Mouse (Mus musculus) liver, embryonic 15.5 days (tissue): ENCODE data around the gene Vezf1. TPM values are rescaled to one million over a fixed set of nuclear protein-coding genes. Genes with fewer than 3 reads are reported as not detected.

Experiments
- ATAC-seq: fragments of 200-750 bp; cut with Nextera tagmentation; 2 replicates; pipeline ENCODE4 v1.8.0; 2017; ENCODE audit warnings: moderate number of reproducible peaks, mild to moderate bottlenecking, moderate library complexity; ENCODE audit not compliant: insufficient read depth
- H3K27ac ChIP-seq: fragments of 300-500 bp; sonication (generic); replicated peaks from 2 replicates; pipeline ENCODE4 v1.5.1; 2015; ENCODE audit warnings: mild to moderate bottlenecking, inconsistent platforms
- H3K27me3 ChIP-seq: fragments of 300-500 bp; sonication (generic); 2 replicates; pipeline ENCODE4 v1.6.1; 2015; ENCODE audit warnings: mild to moderate bottlenecking, inconsistent platforms
- H3K36me3 ChIP-seq: fragments of 300-500 bp; sonication (generic); replicated peaks from 2 replicates; pipeline ENCODE4 v1.6.1; 2015; ENCODE audit warnings: moderate library complexity, mild to moderate bottlenecking, inconsistent platforms
- H3K4me1 ChIP-seq: fragments of 300-500 bp; sonication (generic); replicated peaks from 2 replicates; pipeline ENCODE4 v1.6.1; 2015; ENCODE audit warnings: inconsistent platforms
- H3K4me2 ChIP-seq: fragments of 300-500 bp; sonication (generic); 2 replicates; pipeline ENCODE4 v1.6.1; 2015; ENCODE audit warnings: moderate library complexity, mild to moderate bottlenecking, inconsistent platforms
- H3K4me3 ChIP-seq: fragments of 300-500 bp; sonication (generic); replicated peaks from 2 replicates; pipeline ENCODE4 v1.5.1; 2015; ENCODE audit warnings: mild to moderate bottlenecking, inconsistent platforms
- H3K9ac ChIP-seq: fragments of 300-500 bp; sonication (generic); 2 replicates; pipeline ENCODE4 v1.6.1; 2015; ENCODE audit warnings: moderate library complexity, mild to moderate bottlenecking, inconsistent platforms
- H3K9me3 ChIP-seq: fragments of 300-500 bp; sonication (generic); replicated peaks from 2 replicates; pipeline ENCODE4 v1.6.1; 2016; ENCODE audit warnings: inconsistent platforms
- WGBS: fragments of 180-500 bp; shearing (Covaris S2); methylation state at CpG from one replicate; pipeline ENCODE4 v1.1.7; 2015; ENCODE audit warnings: mixed read lengths; ENCODE audit not compliant: insufficient replicate concordance; 5-methylcytosine and 5-hydroxymethylcytosine counted together
- polyA plus RNA-seq: library from polyadenylated mRNA; unstranded; fragments of >200 nt; fragmentation: Nextera tagmentation; extraction: Ambion mirVana; gene quantifications from 2 replicates; pipeline ENCODE4 v1.2.1, GENCODE M21; 2015

Gene Vezf1
- polyA plus RNA-seq, 1 experiment from 2014 or later: 8.3 TPM

DNA sequence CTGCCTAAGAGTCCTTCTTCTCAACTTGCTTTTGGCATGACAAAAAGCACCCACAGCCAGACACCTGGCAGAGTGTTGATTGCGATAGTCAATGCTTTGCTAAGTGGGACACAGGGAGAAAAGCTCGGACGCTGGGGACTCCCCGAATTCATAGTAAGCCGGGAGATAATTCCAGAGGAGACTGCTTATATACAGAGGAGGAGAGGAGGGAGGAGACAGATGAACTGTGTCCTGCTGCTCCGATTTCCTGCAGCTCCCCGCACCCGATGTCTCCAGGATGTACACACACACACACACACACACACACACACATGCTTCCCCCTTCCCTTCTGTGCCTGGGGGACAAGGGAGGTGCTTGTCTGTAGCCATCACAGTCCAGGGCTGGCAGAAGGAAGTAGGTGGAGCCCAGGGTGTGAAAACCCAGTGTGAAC, 46.8 kb downstream of the Vezf1 start:
- no peak for ATAC-seq
- WGBS: 14% methylated on average over 8 of the region's 8 CpGs
- Histone ChIP-seq H3K27ac (no peak overlapping the region), H3K9me3 (no peaks in the 10 kb centered on the region), H3K36me3 (no peaks in the 10 kb centered on the region), H3K4me3 (no peak overlapping the region), H3K4me2 (no peak overlapping the region), H3K9ac (no peak overlapping the region), H3K4me1 (peaks cover 17% of the 10 kb centered on the region; the same call in 1 of the 2 replicates), H3K27me3 (peaks cover 13% of the 10 kb centered on the region)

DNA sequence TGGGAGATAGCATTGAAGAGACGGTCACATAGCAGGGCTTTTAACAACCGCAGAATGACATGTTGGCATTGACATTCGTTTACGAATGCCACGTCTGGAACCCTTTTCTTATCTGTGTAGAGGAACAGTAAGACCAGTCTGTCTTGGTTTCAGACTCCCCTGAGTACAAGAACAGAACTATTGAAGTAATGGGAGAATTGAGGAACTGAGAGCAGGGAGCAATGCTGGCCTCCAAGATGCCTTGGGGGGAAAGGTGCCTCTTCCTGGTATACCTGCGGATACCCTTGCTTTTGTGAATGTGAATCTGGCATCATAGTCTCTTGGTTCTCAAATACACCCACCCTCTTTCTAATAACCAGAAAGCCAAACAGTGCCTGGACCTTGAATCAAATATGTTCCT, 48.5 kb downstream of the Vezf1 start:
- peaks cover 17% of the 10 kb centered on the region; the same call in 1 of the 2 replicates for H3K4me1 ChIP-seq
- no peak overlapping the region for H3K27ac ChIP-seq
- no peak overlapping the region for H3K4me3 ChIP-seq
- ATAC-seq: no peak
- H3K9me3 ChIP-seq: no peaks in the 10 kb centered on the region
- H3K4me2 ChIP-seq: no peak overlapping the region
- no peak overlapping the region for H3K9ac ChIP-seq
- H3K27me3 ChIP-seq: peaks cover 13% of the 10 kb centered on the region
- WGBS: 43% methylated on average over 6 of the region's 6 CpGs
- H3K36me3 ChIP-seq: no peaks in the 10 kb centered on the region

DNA sequence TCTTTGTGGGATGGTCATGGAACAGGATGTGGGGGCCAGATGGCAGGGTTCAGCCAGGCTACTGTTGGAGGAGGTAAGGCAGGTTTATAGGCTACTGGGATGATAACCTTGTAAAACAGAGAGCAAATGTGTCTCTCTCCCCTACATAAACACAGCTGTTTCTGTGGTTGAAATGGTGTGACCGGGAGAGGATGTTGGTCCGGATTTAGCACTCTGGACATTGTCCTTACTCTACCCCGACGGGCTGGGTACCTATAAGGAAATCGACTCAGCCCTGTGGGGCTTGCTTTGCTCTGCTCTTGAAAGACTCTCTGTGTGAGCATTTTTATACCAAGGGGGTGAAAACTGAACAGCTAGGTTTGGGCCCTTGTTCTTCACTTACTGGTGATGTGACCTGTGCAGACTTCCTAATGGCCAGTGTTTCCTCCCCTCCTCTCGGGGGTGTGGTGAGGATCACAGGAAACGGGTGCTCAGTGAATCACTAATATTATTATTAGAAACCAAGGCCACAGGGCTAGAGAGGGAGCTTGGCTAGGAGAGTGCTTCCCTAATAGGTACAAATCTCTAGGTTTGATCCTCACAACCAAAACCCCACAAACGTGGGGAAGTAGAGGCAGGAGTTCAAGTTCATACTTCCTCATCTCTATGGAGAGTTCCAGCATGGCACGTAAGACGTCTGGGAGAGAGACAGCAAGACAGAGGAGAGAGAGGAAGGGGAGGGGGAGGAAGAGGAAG, 49.4 kb downstream of the Vezf1 start:
- Histone ChIP-seq H3K4me3 (no peak overlapping the region), H3K4me2 (no peak overlapping the region), H3K4me1 (peaks cover 17% of the 10 kb centered on the region; the same call in 1 of the 2 replicates), H3K27ac (no peak overlapping the region), H3K9me3 (no peaks in the 10 kb centered on the region), H3K36me3 (no peaks in the 10 kb centered on the region), H3K9ac (no peak overlapping the region), H3K27me3 (peaks cover 13% of the 10 kb centered on the region)
- no peak for ATAC-seq
- 23% methylated on average over 10 of the region's 10 CpGs for whole genome bisulfite sequencing

DNA sequence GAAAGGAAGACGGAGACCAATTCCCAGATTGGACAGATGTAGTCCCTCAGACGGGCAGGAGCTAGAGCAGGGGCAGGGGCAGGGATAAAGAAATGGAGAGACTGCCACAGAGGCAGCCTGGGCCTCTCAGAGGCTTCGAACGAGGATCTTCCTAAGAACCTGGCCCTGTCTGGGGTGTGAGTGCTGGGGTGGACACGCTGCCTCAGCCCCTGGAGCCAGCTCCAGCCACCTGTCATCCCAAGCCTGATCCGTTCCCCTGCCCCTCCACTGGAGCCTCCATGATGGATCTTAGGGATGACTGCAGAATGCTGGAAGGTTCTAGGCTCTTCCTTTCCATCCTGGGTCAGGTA, 50.0 kb downstream of the Vezf1 start:
- 45% methylated on average over 6 of the region's 6 CpGs for WGBS
- ATAC-seq: no peak
- H3K27ac ChIP-seq: no peak overlapping the region
- no peaks in the 10 kb centered on the region for H3K9me3 ChIP-seq
- H3K4me3 ChIP-seq: no peak overlapping the region
- H3K27me3 ChIP-seq: peaks cover 13% of the 10 kb centered on the region
- H3K36me3 ChIP-seq: no peaks in the 10 kb centered on the region
- no peak overlapping the region for H3K4me2 ChIP-seq
- no peak overlapping the region for H3K9ac ChIP-seq
- peaks cover 17% of the 10 kb centered on the region; the same call in 1 of the 2 replicates for H3K4me1 ChIP-seq

DNA sequence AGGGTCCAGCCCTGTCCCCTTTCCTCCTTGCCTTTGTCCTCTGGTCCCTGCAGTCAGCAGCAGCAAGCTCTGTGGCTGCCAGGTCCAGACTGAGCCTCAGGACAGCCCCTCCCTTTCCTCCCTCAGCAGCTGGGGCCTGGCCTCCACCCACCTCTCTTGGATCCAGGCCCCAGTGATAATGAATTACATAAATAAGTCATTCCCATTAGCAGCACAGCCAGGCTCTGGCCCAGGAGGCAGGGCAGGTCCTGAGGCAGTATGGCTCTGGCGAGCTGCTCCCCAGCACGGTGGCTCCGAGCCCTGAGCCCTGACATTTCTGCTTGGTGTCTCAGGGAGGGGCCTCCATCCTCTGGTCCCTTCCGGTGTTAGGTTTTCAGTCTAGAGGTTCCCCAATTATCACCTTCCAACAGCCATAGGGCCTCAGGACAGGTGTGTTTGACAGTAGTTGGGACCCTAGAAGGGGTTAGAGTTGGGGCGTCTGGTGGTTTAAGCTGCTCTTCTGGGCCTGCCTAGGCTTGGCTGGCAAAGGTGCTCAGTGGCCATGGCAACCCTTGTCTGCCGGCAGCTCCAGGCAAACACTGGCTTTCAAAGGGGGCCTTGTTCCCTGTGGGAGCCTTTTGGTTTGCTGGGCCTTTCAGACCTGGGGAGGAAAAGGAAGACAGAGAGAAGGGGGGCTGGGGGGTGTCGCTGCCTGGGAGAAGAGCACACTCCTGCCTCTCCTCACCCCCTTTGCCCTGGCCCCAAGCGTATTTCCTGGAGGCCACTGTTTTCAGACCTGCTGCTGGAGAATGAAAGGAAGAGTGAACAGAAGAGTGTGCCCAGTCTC, 51.0 kb downstream of the Vezf1 start:
- no peak overlapping the region for H3K27ac ChIP-seq
- WGBS: 29% methylated on average over 8 of the region's 8 CpGs
- no peak overlapping the region for H3K9ac ChIP-seq
- no peak overlapping the region for H3K4me3 ChIP-seq
- ATAC-seq: no peak
- H3K27me3 ChIP-seq: peaks cover 13% of the 10 kb centered on the region
- H3K4me2 ChIP-seq: no peak overlapping the region
- peaks cover 17% of the 10 kb centered on the region; the same call in 1 of the 2 replicates for H3K4me1 ChIP-seq
- no peaks in the 10 kb centered on the region for H3K36me3 ChIP-seq
- no peaks in the 10 kb centered on the region for H3K9me3 ChIP-seq

DNA sequence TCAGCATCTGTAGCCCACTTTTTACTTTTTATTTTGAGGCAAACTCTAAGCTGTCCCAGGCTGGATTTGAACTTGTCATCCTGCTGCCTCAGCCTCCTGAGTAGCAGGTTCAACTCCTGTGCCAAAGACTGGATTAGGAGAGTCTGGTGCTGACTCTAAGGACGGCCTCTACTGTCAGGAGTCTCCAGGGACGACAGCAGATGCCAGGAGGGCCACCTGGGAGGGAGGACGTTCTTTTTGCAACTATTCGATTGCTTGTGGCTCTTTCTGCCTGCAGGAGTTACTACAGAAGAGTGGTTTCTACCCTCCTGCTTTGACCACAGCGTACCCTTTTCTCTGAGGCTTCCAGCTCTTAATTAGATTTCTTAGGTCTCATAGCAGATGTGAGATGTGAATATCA, 54.5 kb downstream of the Vezf1 start:
- Histone ChIP-seq H3K4me3 (no peak overlapping the region), H3K36me3 (no peaks in the 10 kb centered on the region), H3K27me3 (peaks cover 3% of the 10 kb centered on the region; the same call in 1 of the 2 replicates), H3K27ac (no peak overlapping the region), H3K4me1 (peaks cover 14% of the 10 kb centered on the region; the same call in 1 of the 2 replicates), H3K9ac (no peak overlapping the region), H3K9me3 (no peaks in the 10 kb centered on the region), H3K4me2 (no peak overlapping the region)
- WGBS: 48% methylated on average over 5 of the region's 5 CpGs
- no peak for ATAC-seq

DNA sequence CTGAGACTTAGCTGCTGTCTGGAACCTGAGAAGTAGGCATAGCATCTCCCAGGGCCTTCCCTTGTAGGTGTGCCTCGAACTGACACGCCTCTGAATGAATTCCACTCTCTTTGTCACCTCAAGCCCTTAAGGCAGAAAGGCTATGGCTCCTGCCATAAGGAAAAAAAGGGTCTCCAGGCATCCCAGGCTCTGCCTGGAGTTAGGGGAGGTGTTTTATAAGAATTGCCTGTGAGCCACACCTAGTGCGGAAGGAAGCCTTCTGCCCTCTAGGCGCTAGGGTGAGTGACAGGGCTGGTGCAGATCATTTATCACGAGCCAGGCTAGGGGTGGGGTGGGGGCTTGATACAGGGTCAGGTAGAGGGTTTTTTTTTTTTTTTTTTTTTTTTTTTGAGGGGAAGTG, 54.9 kb downstream of the Vezf1 start:
- ATAC-seq: no peak
- Histone ChIP-seq H3K36me3 (no peaks in the 10 kb centered on the region), H3K27ac (no peak overlapping the region), H3K4me2 (no peak overlapping the region), H3K27me3 (peaks cover 6% of the 10 kb centered on the region), H3K9ac (no peak overlapping the region), H3K4me3 (no peak overlapping the region), H3K4me1 (peaks cover 9% of the 10 kb centered on the region; the same call in 1 of the 2 replicates), H3K9me3 (no peaks in the 10 kb centered on the region)
- 38% methylated on average over 5 of the region's 5 CpGs for WGBS

DNA sequence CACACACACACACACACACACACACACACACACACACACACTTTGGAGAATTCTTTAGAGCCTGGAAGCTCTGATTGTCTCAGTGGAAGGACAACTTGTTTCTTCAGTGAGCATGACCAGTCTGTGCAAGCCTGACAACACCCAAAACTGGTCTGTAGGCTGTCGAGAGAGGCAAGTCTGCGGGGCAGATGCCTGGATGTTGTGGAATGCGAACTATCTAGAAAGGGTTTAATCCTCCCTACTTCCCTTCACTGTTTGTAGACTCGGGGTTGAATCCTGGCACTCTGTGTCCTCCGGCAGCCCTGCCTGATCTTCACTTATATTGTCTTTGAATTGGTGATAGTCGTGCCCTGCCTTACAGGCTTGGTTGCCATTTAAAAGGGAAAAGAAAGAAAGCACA, 55.7 kb downstream of the Vezf1 start:
- Histone ChIP-seq H3K27ac (no peak overlapping the region), H3K4me2 (no peak overlapping the region), H3K4me3 (no peak overlapping the region), H3K27me3 (peaks cover 8% of the 10 kb centered on the region; the same call in 1 of the 2 replicates), H3K9me3 (no peaks in the 10 kb centered on the region), H3K36me3 (no peaks in the 10 kb centered on the region), H3K9ac (no peak overlapping the region), H3K4me1 (peaks cover 2% of the 10 kb centered on the region; the same call in 1 of the 2 replicates)
- ATAC-seq: no peak
- WGBS: 40% methylated on average over 6 of the region's 6 CpGs

DNA sequence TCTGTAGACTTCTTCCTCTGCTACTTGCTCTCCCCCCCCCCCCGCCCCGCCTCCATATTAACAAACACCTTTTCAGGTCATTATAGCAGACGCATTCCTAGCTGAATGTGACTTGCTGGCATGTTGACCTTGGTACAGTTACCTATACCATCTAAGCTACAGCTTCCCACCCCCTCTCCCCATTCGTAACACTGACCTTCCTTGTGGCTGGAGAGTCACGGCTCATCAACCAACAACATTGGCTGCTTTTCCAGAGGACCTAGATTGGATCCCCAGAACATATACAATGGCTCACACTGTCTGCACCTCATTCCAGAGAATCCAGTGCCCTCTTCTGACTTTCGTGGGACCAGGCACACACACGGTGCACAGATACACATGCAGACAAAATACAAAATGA, 57.4 kb downstream of the Vezf1 start:
- 61% methylated on average over 6 of the region's 7 CpGs for WGBS
- Histone ChIP-seq H3K9ac (no peak overlapping the region), H3K4me2 (no peak overlapping the region), H3K36me3 (no peaks in the 10 kb centered on the region), H3K4me3 (no peak overlapping the region), H3K4me1 (no peaks in the 10 kb centered on the region), H3K27me3 (peaks cover 8% of the 10 kb centered on the region; the same call in 1 of the 2 replicates), H3K27ac (no peak overlapping the region), H3K9me3 (no peaks in the 10 kb centered on the region)
- no peak for ATAC-seq

DNA sequence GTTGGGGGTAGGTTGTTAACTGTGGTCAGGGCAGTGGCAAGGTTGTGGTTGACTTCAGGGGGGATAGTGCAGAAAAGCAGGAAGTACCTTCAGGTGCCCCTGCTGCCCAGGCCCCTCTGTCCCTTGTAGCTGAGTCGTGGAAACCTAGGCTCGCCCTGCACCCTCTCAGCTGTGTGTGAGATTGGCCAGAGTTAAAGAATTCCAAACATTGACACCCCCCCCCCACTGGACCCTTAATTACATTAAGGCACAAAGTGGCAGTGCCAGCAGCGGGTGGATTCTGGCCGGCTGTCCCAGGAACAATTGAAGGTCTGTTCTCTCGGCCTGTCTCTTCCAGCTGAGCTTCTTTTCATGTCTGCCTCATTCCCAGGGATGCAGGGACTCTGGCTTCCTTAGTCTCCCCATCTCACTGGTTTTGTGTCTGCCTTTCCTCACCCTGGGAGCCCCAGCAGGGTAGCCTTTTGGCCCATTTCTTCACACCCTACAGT, 58.3 kb downstream of the Vezf1 start:
- Histone ChIP-seq H3K4me3 (no peak overlapping the region), H3K36me3 (no peaks in the 10 kb centered on the region), H3K27ac (no peak overlapping the region), H3K9ac (no peak overlapping the region), H3K9me3 (no peaks in the 10 kb centered on the region), H3K4me1 (peaks cover under 1% of the 10 kb centered on the region; the same call in 1 of the 2 replicates), H3K27me3 (peaks cover 8% of the 10 kb centered on the region; the same call in 1 of the 2 replicates), H3K4me2 (no peak overlapping the region)
- ATAC-seq: no peak
- WGBS: 34% methylated on average over 5 of the region's 5 CpGs

DNA sequence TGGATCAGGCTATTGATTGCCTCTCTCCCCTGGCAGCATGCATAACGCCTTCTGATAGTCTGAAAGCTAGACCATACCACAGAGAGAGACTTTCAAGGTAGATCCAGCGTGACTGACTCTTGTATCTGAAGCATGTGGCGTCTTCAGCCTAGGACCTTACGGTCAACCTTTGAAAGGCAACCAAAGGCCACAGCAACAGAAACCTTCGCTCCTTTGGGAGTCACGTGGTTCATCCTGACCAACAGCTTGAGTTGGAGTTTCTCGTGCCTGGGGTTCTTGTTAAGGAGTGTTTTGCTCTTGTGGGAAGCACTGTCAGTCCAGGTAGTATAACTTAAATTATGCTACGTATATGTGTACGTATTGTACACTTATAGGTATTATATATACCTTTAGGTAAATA, 60.4 kb downstream of the Vezf1 start:
- ATAC-seq: no peak
- H3K36me3 ChIP-seq: no peaks in the 10 kb centered on the region
- H3K27me3 ChIP-seq: peaks cover 8% of the 10 kb centered on the region; the same call in 1 of the 2 replicates
- peaks cover 7% of the 10 kb centered on the region; the same call in 1 of the 2 replicates for H3K4me1 ChIP-seq
- H3K4me3 ChIP-seq: no peak overlapping the region
- no peak overlapping the region for H3K9ac ChIP-seq
- H3K4me2 ChIP-seq: no peak overlapping the region
- WGBS: 68% methylated on average over 9 of the region's 9 CpGs
- H3K9me3 ChIP-seq: no peaks in the 10 kb centered on the region
- no peak overlapping the region for H3K27ac ChIP-seq
